ENCODE assay signal across 8 mouse cellular contexts in the genomic region with DNA sequence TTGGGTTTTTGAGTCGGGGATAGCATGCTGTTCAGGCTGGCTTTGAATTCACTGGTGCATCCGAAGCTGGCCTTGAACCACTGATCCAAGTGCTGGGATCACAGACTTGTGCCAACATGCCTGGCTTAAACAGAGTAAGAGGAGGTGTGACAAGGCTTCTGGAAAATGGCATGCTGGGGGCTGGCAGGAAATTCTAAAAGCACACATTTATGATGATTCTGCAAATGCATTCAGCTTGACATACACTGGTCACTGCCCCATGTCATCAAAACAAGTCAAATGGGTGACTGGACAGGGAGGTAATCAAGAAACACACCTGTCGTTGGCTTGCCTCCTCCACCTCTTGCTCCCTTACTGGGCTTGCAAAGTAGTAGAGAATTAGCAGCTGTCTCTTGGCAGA. TPM values are rescaled to one million over a fixed set of nuclear protein-coding genes. Genes with fewer than 3 reads are reported as not detected.
A peak's percentile ranks its signal among the peaks of the same experiment; 100 is the strongest.
DNase-seq lines count a peak whose midpoint lies in the region; ATAC-seq and TF ChIP-seq lines count a peak whose summit lies in the region.

No protein-coding gene starts in this region.

- no peaks in the 10 kb centered on the region for H3K9me3 ChIP-seq in embryonic facial prominence, embryonic 14.5 days (ENCODE audit: control insufficient read depth, low read length)
- H3K9me3 ChIP-seq in hindbrain, embryonic 14.5 days (ENCODE audit: control insufficient read depth, low read length): no peaks in the 10 kb centered on the region
- no peaks in the 10 kb centered on the region for H3K9me3 ChIP-seq in midbrain, embryonic 15.5 days

- no peak for ATAC-seq in embryonic facial prominence, embryonic 14.5 days (ENCODE audit: low read depth)
- no peak for ATAC-seq in hindbrain, embryonic 14.5 days (ENCODE audit: low FRiP score)
- no peak for ATAC-seq in midbrain, embryonic 15.5 days (replicated peaks)
- no peak for ATAC-seq in granulocyte monocyte progenitor cell, adult 5-6 weeks (replicated peaks; ENCODE audit: poor library complexity, severe bottlenecking)

- peak overlapping the region; percentile 95 for H3K4me2 ChIP-seq in embryonic facial prominence, embryonic 14.5 days (ENCODE audit: low read depth, low read length)
- peak overlapping the region; percentile 63 for H3K4me2 ChIP-seq in hindbrain, embryonic 14.5 days (replicated peaks)
- H3K4me2 ChIP-seq in midbrain, embryonic 15.5 days: peak overlapping the region; percentile 81

- peak overlapping the region; percentile 71 for H3K4me3 ChIP-seq in layer of hippocampus, adult 2 months
- H3K4me3 ChIP-seq in embryonic facial prominence, embryonic 14.5 days (ENCODE audit: low read depth, low read length): peak overlapping the region; percentile 81; the same call in 1 of the 2 replicates
- peak overlapping the region; percentile 92 for H3K4me3 ChIP-seq in hindbrain, embryonic 14.5 days (replicated peaks; ENCODE audit: low read length)
- H3K4me3 ChIP-seq in midbrain, embryonic 15.5 days: peak overlapping the region; percentile 90

- H3K27me3 ChIP-seq in embryonic facial prominence, embryonic 14.5 days (replicated peaks; ENCODE audit: control insufficient read depth, insufficient read depth, low read length): no peaks in the 10 kb centered on the region
- H3K27me3 ChIP-seq in hindbrain, embryonic 14.5 days (ENCODE audit: control insufficient read depth, insufficient read depth, low read length): no peaks in the 10 kb centered on the region
- H3K27me3 ChIP-seq in midbrain, embryonic 15.5 days (replicated peaks): no peaks in the 10 kb centered on the region

- H3K36me3 ChIP-seq in embryonic facial prominence, embryonic 14.5 days (ENCODE audit: control insufficient read depth, insufficient read depth, low read length): no peaks in the 10 kb centered on the region
- no peaks in the 10 kb centered on the region for H3K36me3 ChIP-seq in hindbrain, embryonic 14.5 days (replicated peaks; ENCODE audit: control insufficient read depth, insufficient read depth)
- no peaks in the 10 kb centered on the region for H3K36me3 ChIP-seq in midbrain, embryonic 15.5 days (replicated peaks)

- H3K27ac ChIP-seq in layer of hippocampus, adult 2 months: peak overlapping the region; percentile 93; the same call in 1 of the 2 replicates
- H3K27ac ChIP-seq in embryonic facial prominence, embryonic 14.5 days (replicated peaks; ENCODE audit: low read depth, low read length): no peak overlapping the region
- no peak overlapping the region for H3K27ac ChIP-seq in hindbrain, embryonic 14.5 days
- peak overlapping the region; percentile 87; the same call in 1 of the 2 replicates for H3K27ac ChIP-seq in midbrain, embryonic 15.5 days

- DNase-seq in layer of hippocampus, adult 2 months (ENCODE audit: low spot score in 2 of 2): no peak
- no peak for DNase-seq in layer of hippocampus, adult 9-11 months
- DNase-seq in embryonic facial prominence, embryonic 14.5 days (ENCODE audit: low spot score): no peak
- no peak for DNase-seq in hindbrain, embryonic 14.5 days (ENCODE audit: low spot score)
- DNase-seq in spleen, adult 12 weeks (ENCODE audit: low spot score): no peak
- no peak for DNase-seq in frontal cortex, postnatal 10 days (ENCODE audit: low spot score in 2 of 2)

- WGBS in embryonic facial prominence, embryonic 14.5 days: 64% methylated on average over 3 of the region's 3 CpGs
- 75% methylated on average over 3 of the region's 3 CpGs for WGBS in hindbrain, embryonic 14.5 days
- WGBS in midbrain, embryonic 15.5 days: 78% methylated on average over 3 of the region's 3 CpGs

- H3K9ac ChIP-seq in embryonic facial prominence, embryonic 14.5 days (ENCODE audit: low read depth, low read length): no peak overlapping the region
- H3K9ac ChIP-seq in hindbrain, embryonic 14.5 days: peak overlapping the region; percentile 91; the same call in 1 of the 2 replicates
- no peak overlapping the region for H3K9ac ChIP-seq in midbrain, embryonic 15.5 days

- no peak for TF ChIP-seq CTCF in layer of hippocampus, adult 2 months (conservative IDR thresholded peaks at IDR 0.05)

- H3K4me1 ChIP-seq in embryonic facial prominence, embryonic 14.5 days (ENCODE audit: control insufficient read depth, insufficient read depth, low read length): peaks cover 10% of the 10 kb centered on the region; the same call in 1 of the 2 replicates
- peaks cover 13% of the 10 kb centered on the region for H3K4me1 ChIP-seq in hindbrain, embryonic 14.5 days (replicated peaks; ENCODE audit: control insufficient read depth, insufficient read depth, low read length)
- H3K4me1 ChIP-seq in midbrain, embryonic 15.5 days: peaks cover 26% of the 10 kb centered on the region

RNA-seq across cellular contexts. Expression of a gene that starts 1.9 kb away (rescaled TPM):
- total RNA-seq in layer of hippocampus, adult 2 months (2021): 10 to 100 TPM; 99.3 TPM
- polyA plus RNA-seq in embryonic facial prominence, embryonic 14.5 days (2014; fragmentation: Nextera tagmentation; extraction: Ambion mirVana): 31.3 and 33.6 TPM in 2 replicates
- 59.6 and 64.9 TPM in 2 replicates for polyA plus RNA-seq in hindbrain, embryonic 14.5 days (2014; fragmentation: Nextera tagmentation; extraction: Ambion mirVana)
- 54.7 and 62.1 TPM in 2 replicates for polyA plus RNA-seq in midbrain, embryonic 15.5 days (2015; fragmentation: Nextera tagmentation; extraction: Ambion mirVana)
- total RNA-seq in granulocyte monocyte progenitor cell, adult 5-6 weeks (2014; fragmentation: Nextera tagmentation): 2.6 TPM in 1 of 2 replicates, not detected in the other
- total RNA-seq in granulocyte monocyte progenitor cell, adult 5-6 weeks (2017): 10.9 and 11.0 TPM in 2 replicates

Comparison
In these comparisons a context has a peak if more than half of its experiments do, and no peak if none do; other contexts are left out.
1. H3K27ac ChIP-seq: peak in layer of hippocampus, adult 2 months (single experiment) and midbrain, embryonic 15.5 days (single experiment); none in embryonic facial prominence, embryonic 14.5 days (single experiment) and hindbrain, embryonic 14.5 days (single experiment).
2. Peak in every context shown above with its lines, with median percentiles within 50 percentile points of each other: H3K4me3 ChIP-seq and H3K4me2 ChIP-seq.